Mouse (Mus musculus) gastrocnemius, postnatal 36 days (tissue): ENCODE results near the gene Lrrc52. TPM values are rescaled to one million over a fixed set of nuclear protein-coding genes. Genes with fewer than 3 reads are reported as not detected.
A peak's percentile ranks its signal among the peaks of the same experiment; 100 is the strongest.

Experiments used
- DNase-seq, 2 experiments: peaks; one replicate each; pipeline ENCODE4 v3.0.0; 2022
- intact Hi-C: fragments of 180-260 bp; cut with DNase I; formaldehyde crosslinking; loops from one replicate; pipeline ENCODE4 v1.15.1; 2025
- long read RNA-seq, 2 experiments: library from polyadenylated mRNA; stranded (forward); transcript quantifications; one replicate each; pipeline ENCODE4 v2.0.0; 2021
- total RNA-seq, 2 experiments: library from RNA; stranded (reverse); gene quantifications; 2 replicates each; pipeline ENCODE4 v1.2.3; 2021

Lrrc52 gene
- 1 to 10 TPM; 4.7 to 4.9 TPM for total RNA-seq
- long read RNA-seq, experiment 1, partial matches to known transcripts = 0 of 3 reads
- long read RNA-seq, experiment 1, other reads (novel, unspliced or antisense) = 0 of 3 reads
- long read RNA-seq, experiment 2 = 0 reads

GRCm38 (mm10) chr1:167466765-167467426 lies at the start of gene Lrrc52:
TSS of gene Lrrc52 (minus strand) at chr1:167466780.
- DNase-seq = peak; percentile 35 to 65
- intact Hi-C loops = no loop called here

GRCm38 (mm10) chr1:167511621-167512020 lies 45.0 kb upstream of the Lrrc52 start:
- intact Hi-C loops = no loop called here

GRCm38 (mm10) chr1:167506048-167506447 lies 39.5 kb upstream of the Lrrc52 start:
- DNase-seq = no peak
- intact Hi-C loops = no loop called here

More at GRCm38 (mm10) chr1:167511621-167512020, 45.0 kb upstream of the Lrrc52 start:
- DNase-seq = no peak

GRCm38 (mm10) chr1:167505427-167505826 lies 38.8 kb upstream of the Lrrc52 start:
- intact Hi-C loops = no loop called here
- no peak for DNase-seq

GRCm38 (mm10) chr1:167499097-167499850 lies 32.7 kb upstream of the Lrrc52 start:
- intact Hi-C loops = no loop called here
- no peak for DNase-seq

- intact Hi-C loops = no loop called here
- DNase-seq = no peak
Measured at GRCm38 (mm10) chr1:167497991-167498390, 31.4 kb upstream of the Lrrc52 start.

GRCm38 (mm10) chr1:167497560-167497959 lies 31.0 kb upstream of the Lrrc52 start:
- intact Hi-C loops = no loop called here
- no peak for DNase-seq

- no peak for DNase-seq
- intact Hi-C loops = no loop called here
Measured at GRCm38 (mm10) chr1:167491501-167491900, 24.9 kb upstream of the Lrrc52 start.

GRCm38 (mm10) chr1:167487933-167488332 lies 21.4 kb upstream of the Lrrc52 start:
- no peak for DNase-seq
- intact Hi-C loops = no loop called here

GRCm38 (mm10) chr1:167486959-167487680 lies 20.5 kb upstream of the Lrrc52 start:
- intact Hi-C loops = no loop called here
- no peak for DNase-seq

GRCm38 (mm10) chr1:167482863-167483262 lies 16.3 kb upstream of the Lrrc52 start:
- no peak for DNase-seq
- intact Hi-C loops = no loop called here

GRCm38 (mm10) chr1:167473585-167473984 lies 7.0 kb upstream of the Lrrc52 start:
- intact Hi-C loops = no loop called here
- DNase-seq = no peak

GRCm38 (mm10) chr1:167467916-167468315 lies 1.3 kb upstream of the Lrrc52 start:
- intact Hi-C loops = no loop called here
- no peak for DNase-seq

- DNase-seq = no peak
- intact Hi-C loops = no loop called here
Measured at GRCm38 (mm10) chr1:167457311-167457710, 9.3 kb downstream of the Lrrc52 start.

GRCm38 (mm10) chr1:167453048-167453447 lies 13.5 kb downstream of the Lrrc52 start:
- intact Hi-C loops = no loop called here

GRCm38 (mm10) chr1:167452456-167452855 lies 14.1 kb downstream of the Lrrc52 start:
- no peak for DNase-seq
- intact Hi-C loops = no loop called here

More at GRCm38 (mm10) chr1:167453048-167453447, 13.5 kb downstream of the Lrrc52 start:
- no peak for DNase-seq

GRCm38 (mm10) chr1:167448598-167448997 lies 18.0 kb downstream of the Lrrc52 start:
- intact Hi-C loops = no loop called here
- no peak for DNase-seq

- DNase-seq = no peak
Measured at GRCm38 (mm10) chr1:167448088-167448487, 18.5 kb downstream of the Lrrc52 start.

GRCm38 (mm10) chr1:167446516-167446915 lies 20.1 kb downstream of the Lrrc52 start:
- DNase-seq = no peak
- intact Hi-C loops = no loop called here

More at GRCm38 (mm10) chr1:167448088-167448487, 18.5 kb downstream of the Lrrc52 start:
- intact Hi-C loops = no loop called here

GRCm38 (mm10) chr1:167445167-167445566 lies 21.4 kb downstream of the Lrrc52 start:
- intact Hi-C loops = no loop called here
- no peak for DNase-seq
